Mouse (Mus musculus): ENCODE data around the gene Grip2. TPM values are rescaled to one million over a fixed set of nuclear protein-coding genes. Genes with fewer than 3 reads are reported as not detected.

The Grip2 gene
- total RNA-seq, 2 experiments from 2014 or later: 9.6 to 10.6 TPM

DNA sequence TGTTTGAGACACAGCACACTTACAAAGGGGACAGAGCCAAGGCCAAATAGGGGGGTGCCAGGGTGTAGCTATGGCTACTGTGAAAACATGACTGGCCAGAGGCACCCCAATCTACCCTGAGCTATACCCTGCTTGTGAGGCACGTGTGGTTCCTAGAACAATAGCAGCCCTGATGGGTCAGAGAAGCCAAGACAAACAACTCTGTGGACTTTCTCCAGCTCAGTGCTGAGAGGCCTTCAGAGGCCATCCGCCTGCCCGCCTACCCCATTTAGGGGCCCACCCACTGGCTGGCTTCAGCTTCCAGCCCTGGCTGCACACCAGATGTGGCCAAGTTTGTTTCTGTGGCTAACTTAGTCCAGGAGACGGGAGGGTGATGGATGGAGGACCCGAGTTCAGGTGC, 90.6 kb downstream of the Grip2 start:
- DNase-seq (ENCODE audit: low spot score in 2 of 2): no peak

DNA sequence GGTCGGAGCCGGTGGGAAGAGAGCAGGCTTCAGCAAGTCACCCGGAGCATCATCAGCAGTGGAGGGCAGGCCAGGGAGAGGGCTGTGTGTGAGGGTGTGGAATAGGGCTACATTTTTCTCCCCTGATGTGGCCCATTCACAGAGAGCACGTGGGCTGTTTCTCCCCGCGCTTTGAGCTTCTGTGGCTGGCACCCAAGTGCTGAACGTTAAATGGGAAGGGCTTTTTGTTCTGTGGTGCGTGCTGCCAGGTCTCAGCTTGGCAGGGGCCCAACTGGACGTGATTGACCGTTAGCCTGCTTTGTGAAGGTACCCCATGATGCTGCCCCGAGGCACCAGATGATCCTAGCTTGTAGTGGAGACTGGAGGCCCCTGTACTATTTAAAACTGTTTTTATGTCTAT, 94.9 kb downstream of the Grip2 start:
- peak; percentile 67 to 69 for DNase-seq (ENCODE audit: low spot score in 2 of 2)

DNA sequence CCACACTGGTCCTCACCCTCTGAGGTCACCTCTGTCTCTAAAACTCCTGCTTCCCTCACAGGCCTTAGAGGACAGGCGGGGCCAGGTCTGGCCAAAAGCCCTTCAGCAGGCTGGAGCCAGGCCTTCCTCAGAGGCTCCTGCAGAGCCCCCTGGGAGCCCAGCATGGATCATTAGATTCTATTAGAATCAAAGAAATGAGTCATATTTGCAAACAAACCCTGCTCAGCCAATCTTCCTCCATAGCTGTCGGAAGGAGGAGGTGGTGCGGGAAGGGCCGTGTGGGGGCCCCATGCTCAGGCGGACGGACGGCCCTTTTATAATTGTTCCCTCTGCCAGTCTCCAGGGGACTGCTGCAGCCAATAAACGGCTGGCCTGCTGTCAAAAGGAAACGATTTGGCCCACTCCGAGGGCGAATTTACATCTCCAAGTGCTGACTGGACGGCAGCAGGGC, 97.3 kb downstream of the Grip2 start:
- DNase-seq (ENCODE audit: low spot score in 2 of 2): peak; percentile 63 to 76

DNA sequence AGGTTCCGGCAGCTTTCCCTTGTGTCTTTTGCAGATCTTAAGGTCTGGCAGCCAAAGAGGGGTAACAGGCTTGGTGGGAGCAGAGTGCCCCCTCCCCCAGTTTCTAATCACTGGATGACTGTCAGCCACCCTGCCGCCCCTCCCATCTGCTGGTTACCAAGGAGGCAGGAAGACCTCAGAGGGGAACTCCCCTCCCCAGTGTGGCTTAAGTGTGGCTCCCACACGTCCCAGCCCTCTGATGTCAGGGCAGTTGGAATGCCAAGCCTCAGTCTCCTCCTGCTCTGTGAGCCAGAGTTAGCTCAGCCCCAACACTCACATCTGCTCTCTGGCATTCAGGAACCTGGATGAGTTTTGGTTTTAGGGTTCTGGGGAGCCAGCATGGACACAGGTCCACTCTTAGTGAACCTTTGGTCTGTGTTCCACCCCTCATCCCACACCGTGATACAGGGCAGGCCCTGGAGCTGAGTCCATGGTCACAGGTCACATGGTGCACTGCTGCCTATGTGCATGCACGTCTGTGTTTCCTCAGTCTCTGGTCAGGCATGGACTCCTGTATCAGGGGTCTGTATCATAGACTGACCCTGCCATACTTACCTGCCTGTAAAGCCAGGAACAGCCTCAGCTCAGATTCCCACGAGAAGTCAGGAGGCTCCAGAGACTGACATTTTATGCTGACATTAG, 98.0 kb downstream of the Grip2 start:
- no peak for DNase-seq (ENCODE audit: low spot score in 2 of 2)

DNA sequence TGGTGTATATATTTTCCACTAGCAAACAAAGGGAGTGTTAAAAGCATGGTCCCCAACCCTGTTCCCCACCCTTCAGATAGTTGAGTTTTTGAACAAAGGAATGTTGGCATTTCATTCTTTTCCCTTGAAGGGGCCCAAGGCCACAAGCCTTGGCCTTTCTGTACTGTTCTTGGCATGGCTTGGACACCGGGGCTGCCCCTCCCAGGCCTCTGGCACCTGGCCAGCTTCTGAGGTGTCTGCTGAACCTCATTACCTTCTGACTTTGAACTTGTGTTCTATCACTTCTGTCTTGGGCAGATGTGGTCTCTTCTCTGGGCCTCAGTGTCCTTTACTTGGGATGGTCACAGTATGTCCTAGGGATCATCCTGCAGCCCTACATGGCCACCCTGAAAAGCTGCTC, 99.7 kb downstream of the Grip2 start:
- no peak for DNase-seq (ENCODE audit: low spot score in 2 of 2)

DNA sequence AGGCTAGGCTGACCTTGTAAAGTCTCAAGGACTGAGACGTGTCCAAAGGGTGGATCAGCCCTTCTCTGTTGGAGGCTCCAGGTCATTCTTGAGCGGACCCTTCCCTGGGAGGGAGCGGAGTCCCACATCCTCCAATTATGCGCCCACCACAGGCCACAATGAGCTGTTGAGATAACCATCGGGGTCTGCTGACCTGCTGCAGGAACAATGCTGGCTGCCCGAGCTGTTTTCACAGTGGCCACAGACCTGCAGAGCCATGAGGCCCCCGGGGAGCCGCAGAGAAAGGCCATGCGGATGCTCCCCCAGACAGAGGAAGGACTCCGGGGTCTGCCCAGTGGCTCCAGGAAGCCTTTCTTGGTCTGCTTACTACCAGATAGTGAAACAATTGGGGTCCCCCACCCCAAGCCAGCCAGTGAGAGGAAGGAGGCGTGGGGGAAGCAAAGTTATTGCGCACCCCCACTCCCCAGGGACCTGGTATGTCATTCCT, 105.8 kb downstream of the Grip2 start:
- DNase-seq (ENCODE audit: low spot score in 2 of 2): no peak

DNA sequence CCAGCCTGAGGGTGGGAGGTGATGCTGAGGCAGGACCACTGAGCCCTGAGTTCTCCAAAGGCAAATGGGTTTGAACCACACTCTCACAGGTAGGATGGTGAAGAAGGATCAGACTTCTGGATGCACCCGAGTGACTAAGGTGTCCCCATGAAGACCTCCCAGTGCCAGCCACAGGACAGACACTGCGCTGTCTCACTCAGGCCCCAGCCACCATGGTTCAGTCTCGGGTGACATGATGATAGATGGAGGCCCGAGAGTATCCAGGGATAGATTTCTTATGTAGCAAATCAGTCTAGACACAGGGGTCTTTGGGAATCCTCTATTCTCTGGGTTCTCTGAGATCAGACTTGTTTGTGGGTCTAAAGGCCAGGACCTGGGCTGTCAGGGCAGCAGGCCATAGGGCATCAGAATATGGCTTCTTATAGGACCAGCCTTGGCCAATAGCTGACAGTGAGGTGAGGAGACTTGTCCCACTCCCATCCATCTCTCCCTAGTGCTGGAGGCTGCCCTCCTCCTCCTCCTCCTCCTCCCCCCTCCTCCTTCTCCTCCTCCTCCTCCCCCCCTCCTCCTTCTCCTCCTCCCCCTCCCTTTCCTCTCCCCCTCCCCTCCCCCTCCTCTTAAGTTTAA, 106.3 kb downstream of the Grip2 start:
- DNase-seq (ENCODE audit: low spot score in 2 of 2): no peak

DNA sequence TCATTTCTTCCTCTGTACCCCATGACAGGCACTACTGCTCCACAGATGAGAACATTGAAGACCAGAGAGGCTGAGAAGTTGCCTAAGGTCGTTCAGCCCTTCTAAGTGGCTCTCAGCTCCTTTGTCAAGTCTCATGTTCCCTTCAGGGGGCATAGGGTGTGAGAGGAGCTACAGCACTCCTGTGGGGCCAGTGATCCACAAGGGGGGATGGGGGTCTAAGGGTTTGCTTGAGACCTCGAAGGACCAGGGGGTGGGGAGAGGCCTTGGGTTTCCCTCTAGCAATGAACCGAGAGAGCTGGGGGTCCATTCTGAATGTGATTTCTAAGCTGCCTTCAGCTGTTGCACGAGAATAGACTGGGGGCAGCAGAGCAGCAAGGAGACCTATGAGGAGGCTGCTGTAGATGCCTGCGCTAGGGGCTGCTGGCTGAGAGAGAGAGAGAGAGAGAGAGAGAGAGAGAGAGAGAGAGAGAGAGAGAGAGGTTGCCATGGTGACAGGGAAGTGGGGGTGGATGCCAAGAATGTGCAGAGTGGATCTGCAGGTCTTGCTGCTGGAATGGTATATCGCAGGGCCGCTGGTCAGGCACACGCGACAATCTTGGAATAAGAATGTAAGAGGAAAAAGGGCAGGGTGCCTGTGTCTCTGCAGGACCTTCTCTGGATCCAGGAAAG, 107.1 kb downstream of the Grip2 start:
- DNase-seq (ENCODE audit: low spot score in 2 of 2): peak; percentile 42 to 58

DNA sequence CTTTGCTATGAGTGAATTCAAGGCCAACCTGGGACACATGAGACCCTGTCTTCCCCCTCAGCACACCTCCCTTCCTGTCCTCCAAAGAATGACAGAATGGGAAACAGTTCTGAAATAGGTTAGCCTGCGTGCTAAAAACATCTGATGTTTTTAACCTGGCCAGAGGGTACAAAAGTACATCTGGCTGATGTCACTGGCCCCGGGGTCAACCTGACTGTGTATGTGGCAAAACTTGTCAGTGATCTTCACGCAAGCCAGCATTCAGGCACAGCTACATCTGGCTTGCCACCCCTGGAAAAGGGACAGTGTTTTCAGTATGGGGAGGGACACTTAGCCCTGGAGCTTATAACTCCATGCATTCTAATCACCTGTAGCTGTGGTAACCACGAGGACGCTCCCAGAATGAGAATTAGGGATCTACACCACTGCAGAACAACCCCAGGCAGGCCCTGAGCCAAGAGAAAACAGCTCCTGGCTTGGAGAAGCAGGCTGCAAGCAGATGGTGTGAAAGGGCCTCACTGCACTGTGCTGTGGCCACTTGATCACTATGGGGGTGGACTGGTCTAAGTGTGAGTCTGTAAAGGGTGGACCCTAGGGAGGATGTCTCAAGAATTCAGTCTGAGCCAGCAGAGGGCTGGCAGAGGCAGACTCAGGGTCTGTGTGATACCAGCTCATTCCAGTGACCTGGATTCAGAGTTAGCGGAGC, 107.9 kb downstream of the Grip2 start:
- DNase-seq (ENCODE audit: low spot score in 2 of 2): peak; percentile 64 to 69

DNA sequence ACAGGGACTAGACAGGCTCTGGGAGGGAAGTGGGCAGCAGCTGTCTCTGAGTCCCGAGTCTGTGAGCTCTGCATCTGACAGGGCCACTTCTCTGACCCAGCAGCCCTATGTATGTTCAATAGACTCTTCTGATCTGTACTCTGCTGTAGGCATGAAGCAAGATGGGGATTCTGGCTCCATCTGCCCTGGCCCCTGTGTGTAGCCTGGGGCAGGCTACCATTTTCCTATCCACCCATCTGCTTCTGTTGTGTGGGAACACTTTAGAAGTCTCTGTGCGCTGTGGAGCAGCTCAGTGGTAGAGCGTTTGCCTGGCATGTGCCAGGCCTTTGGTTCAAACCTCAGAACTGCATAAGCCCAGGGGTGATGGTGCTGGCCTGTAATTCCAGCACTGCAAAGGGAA, 108.4 kb downstream of the Grip2 start:
- no peak for DNase-seq (ENCODE audit: low spot score in 2 of 2)

DNA sequence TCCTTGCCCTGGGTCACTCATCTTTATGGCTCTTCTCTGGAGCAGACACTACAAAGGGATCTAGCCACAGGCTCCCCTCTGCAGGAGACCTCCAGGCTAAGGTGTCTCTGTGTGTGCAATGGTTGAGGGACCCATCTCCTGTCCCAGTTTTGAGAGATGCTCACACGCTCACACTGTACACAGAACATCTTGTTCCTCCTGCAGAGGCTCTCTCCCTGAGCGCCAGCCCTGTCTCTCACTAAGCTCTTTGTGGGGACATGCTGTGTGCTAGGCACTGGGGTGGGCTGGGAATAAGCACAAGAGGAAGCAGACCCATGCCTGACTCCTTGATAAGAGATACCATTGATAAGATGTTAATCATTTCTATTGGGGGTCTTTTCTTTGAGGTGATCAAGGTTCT, 109.0 kb downstream of the Grip2 start:
- DNase-seq (ENCODE audit: low spot score in 2 of 2): no peak

DNA sequence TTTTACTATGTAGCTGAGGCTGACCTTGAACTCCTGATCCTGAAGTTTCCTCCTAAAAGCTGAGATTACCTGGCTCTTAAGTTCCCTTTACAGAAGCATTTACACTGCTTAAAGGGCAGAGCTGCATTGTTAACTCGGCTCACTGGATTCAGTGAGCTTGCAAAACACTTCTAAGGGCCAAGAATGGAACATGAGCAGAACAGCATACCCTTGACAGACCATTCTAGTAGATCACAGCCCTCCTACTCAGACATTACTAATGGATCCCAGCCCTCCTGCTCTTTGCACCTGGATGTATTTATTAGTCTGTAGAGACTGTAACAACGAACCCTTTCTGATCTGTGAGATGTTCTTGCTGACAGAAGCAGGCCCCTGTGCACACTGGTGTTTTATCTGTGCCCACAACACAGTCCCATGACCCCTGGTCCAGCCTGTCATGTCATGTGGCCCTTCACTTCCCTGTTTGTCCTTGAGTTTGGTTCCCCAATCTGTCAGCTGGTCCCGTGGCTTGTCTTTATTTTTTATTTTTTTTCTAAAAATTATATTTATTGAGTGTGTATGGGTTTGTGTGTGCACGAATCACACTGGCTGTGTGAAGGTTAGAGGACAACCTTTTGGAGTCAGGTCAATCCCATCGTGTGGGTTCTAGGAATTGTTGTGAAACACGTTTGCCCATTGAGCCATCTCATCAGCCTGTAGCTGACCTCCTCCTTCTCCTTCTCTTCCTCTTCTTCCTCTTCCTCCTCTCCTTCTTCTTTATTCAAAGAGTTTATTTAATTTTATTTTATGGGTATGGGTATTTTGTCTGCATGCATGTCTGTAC, 110.9 kb downstream of the Grip2 start:
- no peak for DNase-seq (ENCODE audit: low spot score in 2 of 2)

DNA sequence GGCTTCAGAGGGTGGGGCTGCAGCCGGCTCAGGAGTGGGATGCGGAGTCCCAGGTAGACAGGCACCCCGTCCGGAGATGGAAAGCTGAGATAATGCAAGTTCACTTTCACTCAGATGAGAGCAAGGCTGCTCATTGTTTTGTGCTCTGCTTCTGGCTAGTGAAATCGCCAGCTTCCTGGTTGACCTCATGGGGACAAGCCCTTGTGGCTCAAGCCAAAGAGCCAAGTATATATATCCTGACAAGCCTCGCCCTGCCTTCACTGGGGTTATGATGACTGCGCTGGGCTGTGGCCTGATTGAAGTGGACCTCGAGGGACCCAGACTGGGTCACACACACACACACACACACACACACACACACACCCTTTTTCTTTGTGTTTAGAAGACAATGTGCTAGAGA, 112.0 kb downstream of the Grip2 start:
- DNase-seq (ENCODE audit: low spot score in 2 of 2): no peak

DNA sequence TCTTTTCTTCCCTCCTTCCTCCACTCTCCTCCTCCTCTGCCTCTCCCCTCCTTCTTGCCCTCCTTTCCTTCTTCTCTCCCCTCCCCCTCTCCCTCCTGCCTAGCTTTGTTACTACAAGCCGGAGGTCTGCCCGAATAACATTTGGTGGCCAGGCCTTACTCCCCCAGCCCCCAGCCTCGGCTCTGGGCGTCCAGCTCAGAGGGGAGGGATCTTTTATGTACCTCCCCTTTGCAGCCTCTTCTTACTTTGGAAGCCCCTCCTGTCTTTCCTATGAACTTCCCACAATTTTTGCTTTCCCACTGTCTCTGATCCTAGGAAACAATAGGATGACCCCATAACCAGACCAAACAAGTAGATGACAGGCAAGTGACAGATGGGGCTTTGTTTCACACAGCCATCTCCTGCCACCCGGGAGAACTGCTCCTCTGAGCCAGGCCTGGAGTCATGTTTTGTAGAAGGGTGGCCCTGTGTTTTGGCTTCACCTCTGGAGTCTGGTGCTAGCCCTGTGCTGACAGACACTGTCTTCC, 113.6 kb downstream of the Grip2 start:
- DNase-seq (ENCODE audit: low spot score in 2 of 2): no peak

DNA sequence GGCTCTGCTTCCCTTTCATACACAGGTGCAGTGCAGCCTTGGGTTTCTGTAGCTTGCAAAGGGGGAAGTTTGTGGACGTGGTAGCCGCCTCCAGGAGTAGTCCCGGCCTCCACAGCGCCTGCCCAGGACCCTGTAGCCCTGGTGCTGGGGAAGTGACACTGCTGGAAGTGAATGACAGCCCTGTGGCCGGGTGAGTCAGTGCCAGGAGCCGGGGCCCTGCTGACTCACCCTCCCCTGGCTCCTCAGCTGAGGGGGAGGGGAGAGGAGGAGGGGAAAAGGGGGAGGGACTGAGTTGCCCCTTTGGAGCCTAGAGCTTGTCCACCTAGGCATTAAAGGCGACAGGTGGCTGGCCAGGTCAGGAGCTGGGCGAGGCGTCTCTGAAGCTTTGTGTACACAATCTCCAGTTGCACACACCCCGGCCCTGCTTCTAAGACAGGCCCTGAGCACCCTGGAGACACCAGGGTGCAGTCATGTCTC, 114.2 kb downstream of the Grip2 start:
- DNase-seq (ENCODE audit: low spot score in 2 of 2): peak in 1 of 2 experiments; percentile 39

DNA sequence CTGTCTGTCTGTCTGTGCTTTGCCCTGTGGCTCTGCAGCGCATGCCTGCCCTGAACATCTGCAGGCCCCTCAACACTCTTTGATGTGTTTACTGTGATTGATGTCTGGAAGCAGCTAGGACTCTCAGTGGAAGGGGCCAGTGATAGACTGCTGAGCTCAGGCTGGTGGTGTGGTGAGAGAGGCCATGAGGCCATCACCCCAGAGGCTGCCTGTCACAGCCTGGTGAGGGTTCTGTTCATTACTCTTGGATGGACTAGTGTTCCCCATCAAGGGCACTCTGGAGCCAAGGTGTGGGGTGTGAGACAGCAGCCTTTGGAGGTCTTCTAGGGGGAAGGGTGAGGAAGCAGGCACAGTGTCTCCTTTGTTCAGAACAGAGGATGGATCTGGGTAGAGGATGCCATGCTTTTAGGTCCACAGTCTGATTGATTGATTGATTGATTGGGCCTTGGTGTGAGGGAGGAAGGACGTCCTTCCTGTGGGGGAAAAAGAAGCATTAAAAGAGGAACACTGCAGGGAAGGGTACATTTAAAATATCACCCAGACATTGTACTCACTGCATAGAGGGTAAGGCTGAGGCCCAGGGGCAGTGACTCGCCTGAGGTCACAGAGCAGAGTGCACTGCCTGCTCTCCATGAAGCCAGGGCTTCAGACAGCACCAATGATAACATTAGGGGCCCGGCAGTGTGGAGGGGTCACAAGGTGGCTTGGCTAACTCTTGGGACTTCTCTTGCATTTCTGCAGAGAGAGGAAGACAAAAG, 114.8 kb downstream of the Grip2 start:
- DNase-seq (ENCODE audit: low spot score in 2 of 2): no peak
